Mouse (Mus musculus) intestine, postnatal 0 days (tissue): ENCODE results near the gene Gm20715. TPM values are rescaled to one million over a fixed set of nuclear protein-coding genes. Genes with fewer than 3 reads are reported as not detected.
A peak's percentile ranks its signal among the peaks of the same experiment; 100 is the strongest.

ENCODE experiments used
- ATAC-seq: fragments of 200-750 bp; cut with Nextera tagmentation; 2 replicates; pipeline ENCODE4 v1.8.0; 2017; ENCODE audit warnings: mild to moderate bottlenecking, moderate TSS enrichment, moderate library complexity
- H3K27ac ChIP-seq: fragments of 300-500 bp; sonication (generic); 2 replicates; pipeline ENCODE4 v1.5.1; 2014; ENCODE audit warnings: mild to moderate bottlenecking, low read depth, low read length, moderate library complexity
- H3K27me3 ChIP-seq: fragments of 300-500 bp; sonication (generic); replicated peaks from 2 replicates; pipeline ENCODE4 v1.6.1; 2014; ENCODE audit warnings: low read length, mixed read lengths; ENCODE audit not compliant: control insufficient read depth, insufficient read depth
- H3K36me3 ChIP-seq: fragments of 300-500 bp; sonication (generic); 2 replicates; pipeline ENCODE4 v1.6.1; 2014; ENCODE audit warnings: mild to moderate bottlenecking, moderate library complexity; ENCODE audit not compliant: control insufficient read depth, insufficient read depth
- H3K4me1 ChIP-seq: fragments of 300-500 bp; sonication (generic); replicated peaks from 2 replicates; pipeline ENCODE4 v1.6.1; 2014; ENCODE audit warnings: antibody characterized with exemption, low read length, mixed read lengths; ENCODE audit not compliant: control insufficient read depth, insufficient read depth
- H3K4me2 ChIP-seq: fragments of 300-500 bp; sonication (generic); replicated peaks from 2 replicates; pipeline ENCODE4 v1.6.1; 2014; ENCODE audit warnings: low read depth, mild to moderate bottlenecking, moderate library complexity
- H3K4me3 ChIP-seq: fragments of 300-500 bp; sonication (generic); 2 replicates; pipeline ENCODE4 v1.5.1; 2014; ENCODE audit warnings: low read depth, low read length
- H3K9ac ChIP-seq: fragments of 300-500 bp; sonication (generic); 2 replicates; pipeline ENCODE4 v1.6.1; 2014; ENCODE audit warnings: mild to moderate bottlenecking, low read depth, low read length
- H3K9me3 ChIP-seq: fragments of 300-500 bp; sonication (generic); 2 replicates; pipeline ENCODE4 v1.6.1; 2016; ENCODE audit warnings: mixed run types; ENCODE audit not compliant: control insufficient read depth
- CTCF ChIP-seq: sonication (generic); IDR thresholded peaks from 2 replicates; pipeline ENCODE4 v1.5.1; 2016; ENCODE audit warnings: low read depth, mild to moderate bottlenecking, control low read depth, antibody characterized with exemption, moderate library complexity
- WGBS: fragments of 180-500 bp; shearing (Covaris S2); extraction: QIAGEN DNeasy Blood & Tissue Kit; methylation state at CpG from one replicate; pipeline ENCODE4 v1.1.7; 2014; 5-methylcytosine and 5-hydroxymethylcytosine counted together
- polyA plus RNA-seq: library from polyadenylated mRNA; unstranded; fragments of >200 nt; fragmentation: Nextera tagmentation; extraction: Ambion mirVana; gene quantifications from 2 replicates; pipeline ENCODE4 v1.2.1, GENCODE M21; 2015

Gm20715 gene
- polyA plus RNA-seq, 1 experiment from 2014 or later = not detected

DNA sequence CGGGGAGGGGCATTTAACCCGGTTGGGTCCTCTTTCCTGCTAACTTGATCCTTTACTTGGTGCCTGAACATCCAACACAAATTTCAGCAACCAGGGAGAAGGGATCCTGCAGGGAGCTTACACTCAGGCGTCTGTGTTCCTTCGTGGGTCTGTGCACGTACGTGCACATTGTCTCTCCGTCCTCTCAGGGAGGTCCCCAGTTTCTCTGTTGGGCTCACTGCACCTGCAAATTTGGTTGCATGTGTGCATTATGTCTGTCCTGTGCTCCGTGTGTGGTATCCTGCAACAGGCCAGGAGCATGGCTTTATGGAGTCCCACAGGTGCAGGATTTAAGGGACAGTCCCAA is 5.3 kb downstream of the Gm20715 start:
- Histone ChIP-seq H3K4me2 (no peak overlapping the region), H3K36me3 (no peaks in the 10 kb centered on the region), H3K9ac (no peak overlapping the region), H3K9me3 (no peaks in the 10 kb centered on the region), H3K27ac (no peak overlapping the region), H3K27me3 (no peaks in the 10 kb centered on the region), H3K4me1 (no peaks in the 10 kb centered on the region), H3K4me3 (no peak overlapping the region)
- no peak for ATAC-seq
- 21% methylated on average over 8 of the region's 8 CpGs for WGBS
- no peak for TF ChIP-seq CTCF

DNA sequence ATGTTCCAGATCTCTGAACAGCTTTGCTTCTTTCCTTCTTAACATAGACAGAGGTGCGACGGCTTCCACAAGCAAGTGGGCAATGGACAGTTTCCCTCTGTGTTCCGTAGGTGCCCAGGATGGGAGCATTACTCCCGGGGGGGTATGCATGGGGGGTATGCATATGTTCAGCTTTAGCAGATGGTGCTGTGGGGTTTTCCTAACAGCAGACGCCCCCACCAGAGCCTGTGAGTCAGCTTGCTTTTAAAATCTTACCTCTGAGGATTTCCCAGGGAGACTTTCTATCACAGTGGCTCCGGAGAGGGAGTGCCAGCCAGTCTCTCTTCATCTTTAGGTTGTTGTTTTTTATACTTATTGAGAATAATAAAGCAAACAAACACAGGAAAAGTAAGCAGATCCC is 9.8 kb downstream of the Gm20715 start:
- 76% methylated on average over 6 of the region's 6 CpGs for WGBS
- no peak for ATAC-seq

DNA sequence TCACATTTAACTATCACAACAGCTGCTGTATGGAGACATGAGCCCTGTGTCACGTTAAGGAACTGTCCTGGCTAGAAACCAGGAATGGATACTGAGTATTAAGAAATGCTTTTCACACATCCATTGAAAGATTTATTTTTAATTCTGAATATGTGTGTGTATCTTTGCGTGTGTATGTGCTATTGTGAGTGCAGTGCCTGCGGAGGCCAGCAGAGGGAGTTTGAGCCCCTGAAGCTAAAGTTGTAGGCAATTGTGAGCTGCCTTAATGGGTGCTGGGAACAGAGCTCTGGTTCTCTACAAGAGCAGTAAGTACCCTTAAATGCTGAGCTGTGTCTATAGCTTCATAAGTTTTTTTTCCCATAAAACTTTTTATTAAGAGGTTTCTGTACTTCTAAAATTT is 19.3 kb downstream of the Gm20715 start:
- Histone ChIP-seq H3K4me3 (no peak overlapping the region), H3K27me3 (no peaks in the 10 kb centered on the region), H3K36me3 (no peaks in the 10 kb centered on the region), H3K4me1 (no peaks in the 10 kb centered on the region), H3K9me3 (peaks cover 6% of the 10 kb centered on the region; the same call in 1 of the 2 replicates), H3K9ac (no peak overlapping the region), H3K4me2 (no peak overlapping the region), H3K27ac (no peak overlapping the region)
- ATAC-seq = no peak
- WGBS = 86% methylated on average over 3 of the region's 3 CpGs
- TF ChIP-seq CTCF = peak; percentile 21

More for the DNA sequence above, 9.8 kb downstream of the Gm20715 start:
- Histone ChIP-seq H3K4me3 (no peak overlapping the region), H3K4me1 (no peaks in the 10 kb centered on the region), H3K9ac (no peak overlapping the region), H3K9me3 (no peaks in the 10 kb centered on the region), H3K36me3 (no peaks in the 10 kb centered on the region), H3K4me2 (no peak overlapping the region), H3K27me3 (no peaks in the 10 kb centered on the region), H3K27ac (no peak overlapping the region)
- TF ChIP-seq CTCF = no peak

DNA sequence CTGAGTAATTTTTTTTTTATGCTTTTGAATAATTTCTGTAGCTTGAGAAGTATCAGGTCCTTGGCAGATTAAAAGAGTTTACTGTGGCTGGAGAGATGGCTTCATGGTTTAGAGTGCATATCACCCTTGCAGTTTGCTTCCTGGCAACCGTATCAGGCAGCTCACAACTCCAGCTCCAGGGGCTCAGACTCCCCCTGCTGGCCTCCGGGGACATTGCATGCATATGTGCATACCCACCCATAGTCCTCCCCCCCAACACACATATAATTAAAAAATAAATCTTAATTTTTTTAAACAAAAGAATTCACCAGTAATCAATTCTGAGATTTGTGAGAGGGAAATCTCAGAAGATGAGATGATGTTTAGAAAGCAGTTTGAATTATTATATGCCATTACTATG is 20.3 kb downstream of the Gm20715 start:
- TF ChIP-seq CTCF = peak; percentile 66
- Histone ChIP-seq H3K36me3 (no peaks in the 10 kb centered on the region), H3K27ac (no peak overlapping the region), H3K27me3 (no peaks in the 10 kb centered on the region), H3K4me3 (no peak overlapping the region), H3K4me2 (no peak overlapping the region), H3K9ac (no peak overlapping the region), H3K4me1 (no peaks in the 10 kb centered on the region), H3K9me3 (peaks cover 6% of the 10 kb centered on the region; the same call in 1 of the 2 replicates)
- no peak for ATAC-seq
- WGBS = 38% methylated on average over 2 of the region's 2 CpGs

DNA sequence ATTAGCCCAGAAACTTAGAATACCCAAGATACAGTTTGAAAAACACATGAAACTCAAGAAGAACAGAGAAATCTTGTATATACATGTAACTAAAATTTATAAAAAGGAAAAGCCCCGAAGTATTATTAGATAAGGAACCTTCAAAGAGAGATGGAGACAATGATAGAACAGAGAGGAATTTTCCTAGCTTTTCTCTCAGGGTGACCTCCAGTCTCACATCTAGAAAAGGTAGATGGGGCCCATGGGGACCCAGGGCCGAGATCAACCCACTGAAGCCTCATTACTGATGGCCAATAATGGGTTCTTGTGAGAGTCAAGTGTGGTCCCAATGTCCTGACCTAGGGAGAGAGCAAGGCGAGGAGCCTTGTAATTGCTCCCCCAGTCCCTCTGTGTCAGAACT is 28.3 kb downstream of the Gm20715 start, which contains the start of gene Olfr1344:
TSS of gene Olfr1344 (plus strand) at position 301 of the 400 bp plus-strand sequence.
- WGBS = 74% methylated on average over 3 of the region's 3 CpGs
- Histone ChIP-seq H3K4me1 (no peaks in the 10 kb centered on the region), H3K9me3 (no peaks in the 10 kb centered on the region), H3K4me3 (no peak within 1 kb of the TSS), H3K27me3 (no peaks in the 10 kb centered on the region), H3K9ac (no peak within 1 kb of the TSS), H3K4me2 (no peak within 1 kb of the TSS), H3K36me3 (no peaks in the 10 kb centered on the region), H3K27ac (no peak within 1 kb of the TSS)
- TF ChIP-seq CTCF = no peak
- ATAC-seq = no peak

DNA sequence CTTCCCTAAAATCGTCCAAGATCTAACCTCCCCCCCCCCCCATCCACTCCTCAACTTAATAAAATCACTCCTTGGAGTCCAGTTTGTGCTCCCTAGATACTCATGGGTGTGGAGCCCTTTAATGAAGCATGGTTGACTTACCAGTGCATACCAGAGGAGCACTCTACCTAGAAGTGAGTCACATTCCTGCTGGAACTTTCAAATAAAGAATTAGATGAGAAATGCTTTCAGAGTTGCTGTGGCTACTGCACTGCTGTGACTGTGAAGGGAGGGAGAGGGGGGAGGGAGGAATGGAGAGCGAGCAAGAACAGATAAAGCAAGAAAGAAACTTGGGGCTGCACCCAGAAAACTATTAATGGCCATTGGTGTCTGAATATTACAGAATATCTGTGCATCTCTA is 31.1 kb downstream of the Gm20715 start:
- no peak overlapping the region for H3K4me3 ChIP-seq
- H3K4me1 ChIP-seq = no peaks in the 10 kb centered on the region
- ATAC-seq = no peak
- H3K36me3 ChIP-seq = no peaks in the 10 kb centered on the region
- no peak overlapping the region for H3K9ac ChIP-seq
- no peaks in the 10 kb centered on the region for H3K9me3 ChIP-seq
- no peak for TF ChIP-seq CTCF
- WGBS = 42% methylated on average over 2 of the region's 2 CpGs
- no peak overlapping the region for H3K27ac ChIP-seq
- H3K27me3 ChIP-seq = no peaks in the 10 kb centered on the region
- no peak overlapping the region for H3K4me2 ChIP-seq

DNA sequence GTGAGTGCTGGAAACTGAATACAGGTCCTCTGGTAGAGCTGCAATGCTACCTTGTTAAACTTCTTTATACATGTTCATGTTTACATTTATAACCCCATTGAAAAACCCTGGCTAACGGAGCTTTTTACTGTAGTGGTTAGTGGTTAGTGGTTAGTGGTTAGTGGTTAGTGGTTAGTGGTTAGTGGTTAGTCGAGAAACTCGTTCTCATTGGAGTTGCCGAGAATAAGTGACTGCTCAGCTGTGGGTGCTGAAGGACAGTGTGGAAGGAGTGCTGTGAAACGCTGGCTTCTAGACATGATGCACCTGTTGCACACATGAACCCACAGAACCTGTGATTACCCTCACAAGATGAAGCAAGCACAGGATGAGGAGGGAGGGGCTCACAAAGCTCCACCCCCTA is 37.7 kb downstream of the Gm20715 start:
- Histone ChIP-seq H3K9me3 (no peaks in the 10 kb centered on the region), H3K4me1 (no peaks in the 10 kb centered on the region), H3K27ac (no peak overlapping the region), H3K4me2 (no peak overlapping the region), H3K36me3 (no peaks in the 10 kb centered on the region), H3K27me3 (no peaks in the 10 kb centered on the region), H3K4me3 (no peak overlapping the region), H3K9ac (no peak overlapping the region)
- no peak for TF ChIP-seq CTCF
- no peak for ATAC-seq
- WGBS = 83% methylated on average over 5 of the region's 5 CpGs
